Mouse (Mus musculus) liver, adult 2 months (tissue): ENCODE results near the gene Sh3glb1.

Source experiments
- CTCF ChIP-seq: fragments of 200-500 bp; IDR thresholded peaks from 2 replicates; pipeline ENCODE4 v1.5.1; 2011; ENCODE audit warnings: low read depth, low read length, control low read depth
- POLR2A ChIP-seq: fragments of 200-500 bp; IDR thresholded peaks from 2 replicates; pipeline ENCODE4 v1.6.1; 2011; ENCODE audit warnings: low read length, control low read depth; ENCODE audit not compliant: insufficient read depth; ENCODE audit errors: extremely low read depth

- TF ChIP-seq CTCF (no peak), POLR2A (no peak)
Observed at GRCm38 (mm10) chr3:144638110-144638509, 82.0 kb downstream of the Sh3glb1 start.
